Mouse (Mus musculus) cerebellum, adult 2 months (tissue): ENCODE results near the gene Ncan.

Experiments
- CTCF ChIP-seq: fragments of 200-500 bp; IDR thresholded peaks from 2 replicates; pipeline ENCODE4 v1.5.1; 2011; ENCODE audit warnings: low read depth, mild to moderate bottlenecking, control low read depth, low read length, moderate library complexity, borderline replicate concordance; ENCODE audit not compliant: insufficient read depth
- POLR2A ChIP-seq: fragments of 200-500 bp; IDR thresholded peaks from 2 replicates; pipeline ENCODE4 v1.6.1; 2011; ENCODE audit warnings: low read length, control low read depth, borderline replicate concordance; ENCODE audit not compliant: insufficient read depth

- TF ChIP-seq CTCF (no peak), POLR2A (no peak)
These were observed 4.3 kb upstream of the Ncan start for GRCm38 (mm10) chr8:70124992-70125391.
